Mouse (Mus musculus) hindbrain, postnatal 0 days (tissue): ENCODE data around the gene Rabggta. TPM values are rescaled to one million over a fixed set of nuclear protein-coding genes. Genes with fewer than 3 reads are reported as not detected.

ENCODE experiments used
- ATAC-seq: fragments of 200-750 bp; cut with Nextera tagmentation; 2 replicates; pipeline ENCODE4 v1.8.0; 2017; ENCODE audit warnings: mild to moderate bottlenecking, moderate TSS enrichment, moderate library complexity
- DNase-seq: peaks from one replicate; pipeline ENCODE4 v3.0.0-alpha.2; 2015; ENCODE audit warnings: low spot score
- H3K27ac ChIP-seq: fragments of 300-500 bp; sonication (generic); 2 replicates; pipeline ENCODE4 v1.5.1; 2014; ENCODE audit warnings: mild to moderate bottlenecking
- H3K27me3 ChIP-seq: fragments of 300-500 bp; sonication (generic); 2 replicates; pipeline ENCODE4 v1.6.1; 2014; ENCODE audit warnings: low read length, mixed read lengths; ENCODE audit not compliant: insufficient read depth
- H3K36me3 ChIP-seq: fragments of 300-500 bp; sonication (generic); 2 replicates; pipeline ENCODE4 v1.6.1; 2014; ENCODE audit warnings: low read length, mixed read lengths; ENCODE audit not compliant: insufficient read depth
- H3K4me1 ChIP-seq: fragments of 300-500 bp; sonication (generic); 2 replicates; pipeline ENCODE4 v1.6.1; 2014; ENCODE audit warnings: antibody characterized with exemption, low read length, mixed read lengths; ENCODE audit not compliant: insufficient read depth
- H3K4me2 ChIP-seq: fragments of 300-500 bp; sonication (generic); 2 replicates; pipeline ENCODE4 v1.6.1; 2014; ENCODE audit warnings: low read depth, mild to moderate bottlenecking, low read length, moderate library complexity, mixed read lengths
- H3K4me3 ChIP-seq: fragments of 300-500 bp; sonication (generic); 2 replicates; pipeline ENCODE4 v1.5.1; 2014; ENCODE audit warnings: low read length
- H3K9ac ChIP-seq: fragments of 300-500 bp; sonication (generic); replicated peaks from 2 replicates; pipeline ENCODE4 v1.6.1; 2014; ENCODE audit warnings: mild to moderate bottlenecking, low read length, moderate library complexity, mixed read lengths
- H3K9me3 ChIP-seq: fragments of 300-500 bp; sonication (generic); 2 replicates; pipeline ENCODE4 v1.6.1; 2016; ENCODE audit warnings: low read length, mixed read lengths
- CTCF ChIP-seq: IDR thresholded peaks from 2 replicates; pipeline ENCODE4 v1.5.1; 2016; ENCODE audit warnings: antibody characterized with exemption, control low read depth, low read depth
- WGBS: fragments of 180-500 bp; shearing (Covaris S2); extraction: QIAGEN DNeasy Blood & Tissue Kit; methylation state at CpG from one replicate; pipeline ENCODE4 v1.1.7; 2014; 5-methylcytosine and 5-hydroxymethylcytosine counted together
- polyA plus RNA-seq: library from polyadenylated mRNA; unstranded; fragments of >200 nt; fragmentation: Nextera tagmentation; extraction: Ambion mirVana; gene quantifications from 2 replicates; pipeline ENCODE4 v1.2.1, GENCODE M21; 2015
- total RNA-seq: library from RNA; depleted of rRNA; stranded (reverse); fragments of >200 nt; gene quantifications from 2 replicates; pipeline ENCODE4 v1.2.3, GENCODE M21; 2014; rRNA removed

Rabggta gene
- total and polyA plus RNA-seq, 2 experiments from 2014 or later: 51.9 to 83.8 TPM

DNA sequence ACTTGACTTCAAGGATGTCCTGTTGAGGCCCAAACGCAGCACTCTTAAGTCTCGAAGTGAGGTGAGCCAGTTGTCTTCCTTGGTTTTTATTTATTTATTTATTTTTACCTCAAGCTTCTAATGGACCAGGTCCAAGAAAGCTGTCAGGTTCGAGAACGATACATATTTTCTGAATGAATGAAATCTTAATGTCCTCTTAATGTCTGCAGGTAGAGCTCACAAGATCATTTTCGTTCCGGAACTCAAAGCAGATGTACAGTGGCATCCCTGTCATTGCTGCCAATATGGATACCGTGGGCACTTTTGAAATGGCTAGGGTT is 49.4 kb downstream of the Rabggta start:
- Histone ChIP-seq H3K4me1 (peaks cover 4% of the 10 kb centered on the region), H3K4me2 (peak overlapping the region; percentile 62), H3K9ac (no peak overlapping the region), H3K9me3 (no peaks in the 10 kb centered on the region), H3K27me3 (no peaks in the 10 kb centered on the region), H3K4me3 (peak overlapping the region; percentile 60), H3K36me3 (peaks cover 16% of the 10 kb centered on the region; the same call in 1 of the 2 replicates), H3K27ac (0 out of 2 replicates have a peak overlapping the region, but pooled peaks have one; percentile 82)
- no peak for TF ChIP-seq CTCF
- DNase-seq: no peak
- 82% methylated on average over 7 of the region's 7 CpGs for WGBS
- ATAC-seq: no peak

DNA sequence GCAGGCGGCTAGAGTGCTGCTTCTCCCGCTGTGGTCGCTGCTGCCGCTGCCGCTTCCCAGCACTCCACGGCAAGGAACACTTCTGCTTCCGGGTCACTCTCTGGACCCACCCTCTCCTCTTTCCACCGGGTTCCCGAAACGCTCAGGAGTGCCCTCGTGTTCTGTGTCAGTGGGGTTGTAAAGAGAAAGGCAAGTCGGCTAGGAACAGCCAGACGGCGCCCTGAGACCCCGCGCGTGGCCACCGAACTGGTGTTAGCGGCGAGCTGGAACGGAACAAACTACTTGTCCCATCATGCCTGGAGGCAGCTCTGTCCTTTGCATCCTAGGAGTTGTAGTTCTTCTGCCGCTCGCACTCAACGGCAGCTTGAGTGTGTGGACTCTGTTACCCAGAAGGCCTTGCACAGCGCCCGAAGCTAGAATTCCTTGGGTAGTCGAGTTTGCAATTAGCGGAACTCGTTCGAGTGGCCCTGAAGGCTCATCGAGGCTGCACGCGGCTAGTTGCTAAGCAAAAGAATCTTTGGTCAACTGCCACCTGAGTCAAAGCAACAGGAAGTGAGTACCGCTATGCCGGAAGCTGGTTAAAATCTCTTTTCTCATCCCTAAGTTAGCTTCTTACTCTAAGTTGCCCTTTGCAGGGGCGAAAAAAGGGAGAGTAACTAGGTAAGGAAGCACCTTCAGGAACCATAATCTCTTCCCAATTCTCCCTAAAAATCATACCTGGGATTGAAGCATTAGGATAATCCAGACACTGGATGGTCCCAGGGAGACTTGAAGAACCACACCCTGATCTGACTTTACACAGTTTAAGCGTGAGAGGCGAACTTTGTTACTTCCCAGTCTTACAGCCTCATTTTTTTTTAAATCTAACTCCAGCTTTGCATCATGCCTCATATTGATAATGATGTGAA is 50.0 kb downstream of the Rabggta start, which contains the start of the genes Gmpr2 and Nedd8:
Gmpr2 (plus strand) TSS at position 109 of the 908 bp plus-strand sequence.
Nedd8 (minus strand) TSS at position 292 of the 908 bp plus-strand sequence.
- Histone ChIP-seq H3K9ac (peak within 1 kb of the TSS; percentile 54), H3K9me3 (no peaks in the 10 kb centered on the region), H3K4me2 (peak within 1 kb of the TSS; percentile 62), H3K27ac (peak within 1 kb of the TSS; percentile 82), H3K4me3 (peak within 1 kb of the TSS; percentile 60), H3K27me3 (no peaks in the 10 kb centered on the region), H3K36me3 (peaks cover 14% of the 10 kb centered on the region; the same call in 1 of the 2 replicates), H3K4me1 (peaks cover 4% of the 10 kb centered on the region)
- DNase-seq (peak; percentile 97), ATAC-seq (peak; percentile 97)
- WGBS: 1% methylated on average over 38 of the region's 38 CpGs
- no peak for TF ChIP-seq CTCF

DNA sequence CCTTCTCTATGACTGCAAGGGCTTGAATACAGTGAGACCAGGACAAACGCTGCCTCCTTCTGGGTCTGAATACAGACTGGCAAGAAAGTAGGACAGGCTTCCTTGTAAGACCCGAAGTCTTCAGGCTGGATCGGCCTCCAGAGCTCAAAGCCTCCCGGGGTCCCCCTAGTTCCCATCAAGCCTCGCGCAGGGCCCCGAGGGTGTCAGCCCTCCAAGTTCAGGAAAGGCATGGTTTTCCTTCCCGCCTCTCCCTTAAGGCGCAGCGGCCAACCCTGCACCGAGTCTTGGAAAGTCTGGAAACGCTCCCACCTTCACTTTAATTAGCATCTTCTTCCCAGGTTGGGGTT is 50.6 kb downstream of the Rabggta start:
- Histone ChIP-seq H3K36me3 (peaks cover 13% of the 10 kb centered on the region; the same call in 1 of the 2 replicates), H3K9ac (peak overlapping the region; percentile 54), H3K4me2 (peak overlapping the region; percentile 62), H3K4me1 (peaks cover 4% of the 10 kb centered on the region), H3K4me3 (peak overlapping the region; percentile 60), H3K27ac (peak overlapping the region; percentile 82), H3K9me3 (no peaks in the 10 kb centered on the region), H3K27me3 (no peaks in the 10 kb centered on the region)
- no peak for TF ChIP-seq CTCF
- DNase-seq: no peak
- ATAC-seq: peak; percentile 60
- under 1% methylated on average over 12 of the region's 12 CpGs for WGBS

Other genes starting within 250 kb of the Rabggta start
Only the 30 nearest of the 37 such genes appear.
- gene Dcaf11, start 162.3 kb downstream of the Rabggta start, total RNA-seq: 97.9 and 118 TPM in 2 replicates
- 94.1 and 102 TPM in 2 replicates for gene Dcaf11, start 162.3 kb downstream of the Rabggta start, polyA plus RNA-seq
- gene A730061H03Rik, start 161.9 kb downstream of the Rabggta start, total RNA-seq: not detected in 2 replicates
- gene A730061H03Rik, start 161.9 kb downstream of the Rabggta start, polyA plus RNA-seq: 0.55 TPM in 1 of 2 replicates, not detected in the other
- 2.9 TPM in 1 of 2 replicates, not detected in the other for gene Fitm1, start 146.6 kb downstream of the Rabggta start, total RNA-seq
- 0.25 TPM in 1 of 2 replicates, not detected in the other for gene Fitm1, start 146.6 kb downstream of the Rabggta start, polyA plus RNA-seq
- 86.5 and 128 TPM in 2 replicates for gene Psme1, start 144.1 kb downstream of the Rabggta start, total RNA-seq
- gene Psme1, start 144.1 kb downstream of the Rabggta start, polyA plus RNA-seq: 226 and 244 TPM in 2 replicates
- 26.6 and 51.6 TPM in 2 replicates for gene Emc9, start 137.0 kb downstream of the Rabggta start, total RNA-seq
- gene Emc9, start 137.0 kb downstream of the Rabggta start, polyA plus RNA-seq: 79.0 and 82.2 TPM in 2 replicates
- gene Psme2, start 131.2 kb downstream of the Rabggta start, total RNA-seq: 51.9 and 57.6 TPM in 2 replicates
- 163 and 208 TPM in 2 replicates for gene Psme2, start 131.2 kb downstream of the Rabggta start, polyA plus RNA-seq
- gene Rnf31, start 130.6 kb downstream of the Rabggta start, total RNA-seq: 23.6 and 25.5 TPM in 2 replicates
- 21.0 and 21.2 TPM in 2 replicates for gene Rnf31, start 130.6 kb downstream of the Rabggta start, polyA plus RNA-seq
- 14.8 and 18.4 TPM in 2 replicates for gene Irf9, start 118.7 kb downstream of the Rabggta start, total RNA-seq
- gene Irf9, start 118.7 kb downstream of the Rabggta start, polyA plus RNA-seq: 7.3 and 10.1 TPM in 2 replicates
- gene Rec8, start 104.2 kb downstream of the Rabggta start, total RNA-seq: 11.6 and 12.8 TPM in 2 replicates
- 12.2 and 14.1 TPM in 2 replicates for gene Rec8, start 104.2 kb downstream of the Rabggta start, polyA plus RNA-seq
- gene Ipo4, start 86.3 kb downstream of the Rabggta start, total RNA-seq: 120 and 132 TPM in 2 replicates
- gene Ipo4, start 86.3 kb downstream of the Rabggta start, polyA plus RNA-seq: 92.5 and 106 TPM in 2 replicates
- 2.8 and 7.9 TPM in 2 replicates for gene Gm49378, start 84.4 kb downstream of the Rabggta start, total RNA-seq
- 1.0 and 1.4 TPM in 2 replicates for gene Gm49378, start 84.4 kb downstream of the Rabggta start, polyA plus RNA-seq
- 55.3 and 59.3 TPM in 2 replicates for gene Tm9sf1, start 78.5 kb downstream of the Rabggta start, total RNA-seq
- gene Tm9sf1, start 78.5 kb downstream of the Rabggta start, polyA plus RNA-seq: 59.7 and 62.8 TPM in 2 replicates
- 0.32 and 1.3 TPM in 2 replicates for gene Tssk4, start 72.1 kb downstream of the Rabggta start, total RNA-seq
- gene Tssk4, start 72.1 kb downstream of the Rabggta start, polyA plus RNA-seq: 0.24 and 0.28 TPM in 2 replicates
- 40.6 and 45.1 TPM in 2 replicates for gene Mdp1, start 61.8 kb downstream of the Rabggta start, total RNA-seq
- gene Mdp1, start 61.8 kb downstream of the Rabggta start, polyA plus RNA-seq: 70.6 and 70.8 TPM in 2 replicates
- gene Gmpr2, start 50.3 kb downstream of the Rabggta start, total RNA-seq: 17.5 and 24.3 TPM in 2 replicates
- gene Gmpr2, start 50.3 kb downstream of the Rabggta start, polyA plus RNA-seq: 36.9 and 37.6 TPM in 2 replicates
- gene Nedd8, start 50.1 kb downstream of the Rabggta start, total RNA-seq: 128 and 143 TPM in 2 replicates
- gene Nedd8, start 50.1 kb downstream of the Rabggta start, polyA plus RNA-seq: 629 TPM in 2 replicates
- gene Tinf2, start 40.4 kb downstream of the Rabggta start, total RNA-seq: 18.7 and 21.9 TPM in 2 replicates
- gene Tinf2, start 40.4 kb downstream of the Rabggta start, polyA plus RNA-seq: 23.8 and 27.3 TPM in 2 replicates
- 0.10 and 0.11 TPM in 2 replicates for gene Tgm1, start 8.3 kb downstream of the Rabggta start, total RNA-seq
- 0.06 and 0.16 TPM in 2 replicates for gene Tgm1, start 8.3 kb downstream of the Rabggta start, polyA plus RNA-seq
- gene Dhrs1, start 23.4 kb upstream of the Rabggta start, total RNA-seq: 62.0 and 69.2 TPM in 2 replicates
- 86.0 and 88.3 TPM in 2 replicates for gene Dhrs1, start 23.4 kb upstream of the Rabggta start, polyA plus RNA-seq
- gene Nop9, start 23.4 kb upstream of the Rabggta start, total RNA-seq: 19.9 and 28.9 TPM in 2 replicates
- gene Nop9, start 23.4 kb upstream of the Rabggta start, polyA plus RNA-seq: 23.0 and 23.5 TPM in 2 replicates
- 1.9 TPM in 1 of 2 replicates, not detected in the other for gene Cideb, start 36.2 kb upstream of the Rabggta start, total RNA-seq
- 0.75 and 0.81 TPM in 2 replicates for gene Cideb, start 36.2 kb upstream of the Rabggta start, polyA plus RNA-seq
- gene Ltb4r2, start 39.2 kb upstream of the Rabggta start, total RNA-seq: 0.16 and 0.32 TPM in 2 replicates
- gene Ltb4r2, start 39.2 kb upstream of the Rabggta start, polyA plus RNA-seq: 0.69 and 0.78 TPM in 2 replicates
- 0.43 and 0.52 TPM in 2 replicates for gene Ltb4r1, start 43.7 kb upstream of the Rabggta start, total RNA-seq
- 0.64 and 0.71 TPM in 2 replicates for gene Ltb4r1, start 43.7 kb upstream of the Rabggta start, polyA plus RNA-seq
- 5.6 and 5.8 TPM in 2 replicates for gene Adcy4, start 61.8 kb upstream of the Rabggta start, total RNA-seq
- 1.7 and 2.8 TPM in 2 replicates for gene Adcy4, start 61.8 kb upstream of the Rabggta start, polyA plus RNA-seq
- 0.42 and 1.7 TPM in 2 replicates for gene Ripk3, start 66.6 kb upstream of the Rabggta start, total RNA-seq
- gene Ripk3, start 66.6 kb upstream of the Rabggta start, polyA plus RNA-seq: 1.7 and 2.0 TPM in 2 replicates
- 13.9 and 21.9 TPM in 2 replicates for gene Nfatc4, start 100.9 kb upstream of the Rabggta start, total RNA-seq
- gene Nfatc4, start 100.9 kb upstream of the Rabggta start, polyA plus RNA-seq: 5.9 and 6.8 TPM in 2 replicates
- 33.6 and 39.3 TPM in 2 replicates for gene Nynrin, start 131.7 kb upstream of the Rabggta start, total RNA-seq
- gene Nynrin, start 131.7 kb upstream of the Rabggta start, polyA plus RNA-seq: 5.1 and 6.4 TPM in 2 replicates
- gene Cbln3, start 162.1 kb upstream of the Rabggta start, total RNA-seq: 2.1 and 5.0 TPM in 2 replicates
- 0.67 and 0.68 TPM in 2 replicates for gene Cbln3, start 162.1 kb upstream of the Rabggta start, polyA plus RNA-seq
- 15.1 and 17.9 TPM in 2 replicates for gene Khnyn, start 162.7 kb upstream of the Rabggta start, total RNA-seq
- 7.0 and 7.1 TPM in 2 replicates for gene Khnyn, start 162.7 kb upstream of the Rabggta start, polyA plus RNA-seq
- 120 and 138 TPM in 2 replicates for gene Sdr39u1, start 178.0 kb upstream of the Rabggta start, total RNA-seq
- 134 and 136 TPM in 2 replicates for gene Sdr39u1, start 178.0 kb upstream of the Rabggta start, polyA plus RNA-seq